Mouse (Mus musculus): Measurements from ENCODE around the gene Sh2b1.

The Sh2b1 gene

DNA sequence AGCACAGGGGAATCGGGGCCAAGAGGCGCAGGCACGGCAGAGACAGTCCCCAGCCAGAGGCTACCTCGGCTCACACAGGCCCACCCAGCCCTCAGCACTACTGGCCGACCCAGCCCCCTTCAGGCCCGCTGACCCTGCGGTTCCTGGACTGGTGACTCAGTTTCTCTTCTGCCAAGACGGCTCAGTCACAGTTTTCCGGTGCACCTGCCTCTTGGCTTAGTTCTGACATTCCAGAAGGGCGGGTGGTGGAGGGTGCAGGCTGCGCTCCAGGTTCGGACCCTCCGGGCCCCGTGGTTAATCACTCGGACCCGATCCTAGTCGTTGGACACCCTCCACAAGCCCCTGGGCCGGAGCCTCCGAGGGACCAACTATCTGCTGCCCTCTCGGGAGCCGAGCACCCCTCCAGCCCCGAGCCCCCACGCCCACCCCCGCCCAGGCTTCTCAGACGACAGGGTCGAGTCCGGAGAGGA, 703 bp downstream of the Sh2b1 start:
- DNase-seq (ENCODE audit: low spot score): no peak

GRCm38 (mm10) chr7:126473470-126474086, 1.6 kb downstream of the Sh2b1 start:
- no peak for DNase-seq (ENCODE audit: low spot score)

GRCm38 (mm10) chr7:126472713-126473112, 2.5 kb downstream of the Sh2b1 start:
- no peak for DNase-seq (ENCODE audit: low spot score)

- peak; percentile 12 for DNase-seq (ENCODE audit: low spot score)
Measured at GRCm38 (mm10) chr7:126472306-126472705, 2.9 kb downstream of the Sh2b1 start.

GRCm38 (mm10) chr7:126471853-126472252, 3.4 kb downstream of the Sh2b1 start:
- no peak for DNase-seq (ENCODE audit: low spot score)

- no peak for DNase-seq (ENCODE audit: low spot score)
Measured at GRCm38 (mm10) chr7:126471361-126471760, 3.9 kb downstream of the Sh2b1 start.

- DNase-seq (ENCODE audit: low spot score): no peak
Measured at GRCm38 (mm10) chr7:126470077-126470476, 5.1 kb downstream of the Sh2b1 start.

DNA sequence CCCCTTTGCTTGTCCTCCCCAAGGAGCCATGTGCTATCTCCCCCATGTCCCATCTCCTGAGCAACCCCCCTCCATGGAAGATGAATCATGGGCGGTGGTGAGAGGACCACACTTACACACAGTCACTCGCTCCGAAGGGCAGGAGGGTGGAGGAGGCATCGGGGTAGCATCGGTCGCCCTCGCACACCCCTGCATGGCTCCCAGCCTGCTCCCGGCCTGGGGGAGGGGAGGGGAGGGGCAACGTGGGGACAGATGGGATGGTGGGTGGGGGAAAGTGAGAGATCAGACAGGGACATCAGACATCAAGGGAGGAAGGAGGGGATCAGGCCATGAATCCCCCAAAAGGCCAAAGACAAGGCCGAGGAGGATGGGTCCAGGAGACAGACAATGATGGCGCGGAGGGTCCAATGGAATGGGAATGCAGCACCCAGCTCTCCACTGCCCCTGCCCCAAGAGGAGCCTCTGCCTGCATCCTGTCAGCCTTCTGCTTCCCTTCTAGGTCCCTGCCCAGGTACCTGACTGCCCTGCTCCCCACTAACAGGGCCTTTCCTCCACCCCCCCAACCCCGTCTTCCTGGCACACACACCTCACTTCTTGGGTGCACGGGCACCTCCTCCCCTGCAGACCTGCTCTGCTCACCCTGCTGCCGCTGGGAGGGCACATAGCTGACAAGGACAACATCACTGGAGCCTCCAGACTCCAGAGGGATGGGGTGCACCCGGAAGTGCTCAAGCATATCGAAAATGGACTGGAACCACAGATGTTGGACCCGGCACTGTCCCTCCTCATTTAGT, 7.2 kb downstream of the Sh2b1 start:
- DNase-seq (ENCODE audit: low spot score): no peak

GRCm38 (mm10) chr7:126467271-126467670, 8.0 kb downstream of the Sh2b1 start:
- peak; percentile 44 for DNase-seq (ENCODE audit: low spot score)

- DNase-seq (ENCODE audit: low spot score): no peak
Measured at GRCm38 (mm10) chr7:126466707-126467106, 8.5 kb downstream of the Sh2b1 start.

- DNase-seq (ENCODE audit: low spot score): no peak
Measured at GRCm38 (mm10) chr7:126466116-126466515, 9.1 kb downstream of the Sh2b1 start.

DNA sequence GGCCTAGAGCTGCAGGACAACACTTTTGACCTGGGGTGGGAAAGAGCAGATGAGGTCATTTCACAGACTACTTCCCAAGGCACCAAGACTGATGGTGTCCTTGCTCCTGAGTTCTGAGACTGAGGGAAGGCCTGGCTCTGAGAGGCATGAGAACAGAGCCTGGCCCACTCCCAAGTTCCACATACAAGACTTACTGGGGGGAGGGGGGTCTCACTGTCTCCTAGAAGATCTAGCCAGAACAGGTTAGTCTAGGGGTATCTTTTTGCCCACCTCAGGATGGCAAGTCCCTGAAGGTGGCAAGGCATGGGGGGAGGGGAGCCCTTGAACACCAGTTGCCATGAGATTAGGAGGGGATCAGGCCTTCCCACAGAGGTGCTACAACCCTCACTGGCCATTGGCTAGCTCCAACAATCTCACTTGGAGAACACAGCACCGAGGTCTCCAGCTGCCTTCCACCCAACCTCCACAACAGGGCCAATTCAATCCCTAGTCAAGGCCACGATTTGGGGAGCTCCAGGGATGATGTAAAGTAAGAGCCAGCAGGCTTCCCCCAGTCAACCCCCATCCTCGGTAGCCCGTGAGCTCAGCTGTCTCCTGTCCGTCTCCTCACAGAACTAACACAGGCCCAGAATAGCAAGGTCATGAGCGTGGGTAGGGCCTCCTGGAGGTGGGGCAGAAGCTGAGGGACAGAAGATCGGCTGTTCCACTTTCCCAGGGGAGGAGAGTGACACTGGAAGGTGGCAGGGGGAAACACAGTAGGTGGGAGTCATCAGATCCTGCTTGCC, 9.8 kb downstream of the Sh2b1 start:
- no peak for DNase-seq (ENCODE audit: low spot score)

DNA sequence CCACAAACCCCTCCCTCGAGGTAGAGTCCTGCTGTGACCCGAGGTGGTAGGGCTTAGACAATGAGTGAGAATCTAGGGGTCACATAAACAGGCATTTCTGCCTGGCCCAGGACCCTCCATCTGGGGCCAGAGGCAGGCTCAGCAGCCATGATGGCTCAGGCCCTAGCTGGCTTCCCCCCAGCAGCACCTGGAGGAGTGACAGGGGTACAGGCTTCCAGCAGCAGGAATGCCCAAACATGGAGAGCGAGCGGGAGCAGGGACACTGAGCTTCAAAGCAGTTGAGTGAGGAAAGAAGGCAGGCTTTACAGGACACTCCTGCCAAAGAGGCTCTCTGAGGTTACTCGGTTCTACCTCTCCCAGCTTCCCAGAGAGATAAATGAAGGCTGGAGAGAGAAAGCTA, 10.4 kb downstream of the Sh2b1 start:
- DNase-seq (ENCODE audit: low spot score): no peak

DNA sequence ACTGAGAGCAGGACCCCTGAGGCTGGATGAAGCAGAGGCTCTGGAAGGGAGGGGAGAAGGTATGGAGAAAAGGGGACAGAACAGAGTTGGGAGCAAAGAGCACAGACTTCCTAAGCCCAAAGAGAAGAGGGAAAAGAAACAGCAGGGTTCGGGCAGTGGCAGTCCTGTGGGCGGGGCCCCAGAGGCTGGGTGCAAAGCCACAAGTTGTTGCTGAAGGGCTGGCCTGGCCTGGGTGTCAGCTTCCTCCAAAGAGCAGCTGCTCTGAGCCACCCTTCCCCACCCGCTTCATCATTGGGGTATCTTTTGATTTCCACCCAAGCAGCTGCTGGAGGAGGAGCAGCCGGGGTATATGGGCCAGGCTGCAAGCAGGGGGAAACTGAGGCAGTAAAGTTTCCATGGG, 11.1 kb downstream of the Sh2b1 start:
- no peak for DNase-seq (ENCODE audit: low spot score)

- DNase-seq (ENCODE audit: low spot score): no peak
Measured at GRCm38 (mm10) chr7:126463547-126463946, 11.7 kb downstream of the Sh2b1 start.

DNA sequence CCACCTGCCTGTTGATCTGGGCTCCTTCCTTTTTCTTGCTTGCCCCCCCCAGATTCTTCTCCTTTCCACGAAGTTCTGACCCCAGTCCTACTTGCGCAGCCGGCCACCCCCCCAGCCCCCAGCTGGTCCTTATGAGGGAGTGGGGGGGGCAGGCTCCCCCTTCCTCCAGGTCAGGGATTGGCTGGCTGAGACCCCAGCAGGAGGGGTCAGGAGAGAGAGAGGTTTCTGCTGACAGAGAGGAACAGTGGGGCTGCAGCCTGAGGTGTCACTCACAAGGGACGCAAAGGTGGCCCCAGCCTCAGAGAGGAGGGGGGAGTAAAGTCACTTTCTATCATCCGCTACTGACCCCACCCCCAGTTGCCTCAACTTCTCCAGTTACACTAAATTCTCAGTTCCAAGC, 12.2 kb downstream of the Sh2b1 start, which contains the start of gene Atp2a1:
Gene Atp2a1 (minus strand): TSS at position 105 of the 400 bp plus-strand sequence.
- DNase-seq (ENCODE audit: low spot score): no peak

DNA sequence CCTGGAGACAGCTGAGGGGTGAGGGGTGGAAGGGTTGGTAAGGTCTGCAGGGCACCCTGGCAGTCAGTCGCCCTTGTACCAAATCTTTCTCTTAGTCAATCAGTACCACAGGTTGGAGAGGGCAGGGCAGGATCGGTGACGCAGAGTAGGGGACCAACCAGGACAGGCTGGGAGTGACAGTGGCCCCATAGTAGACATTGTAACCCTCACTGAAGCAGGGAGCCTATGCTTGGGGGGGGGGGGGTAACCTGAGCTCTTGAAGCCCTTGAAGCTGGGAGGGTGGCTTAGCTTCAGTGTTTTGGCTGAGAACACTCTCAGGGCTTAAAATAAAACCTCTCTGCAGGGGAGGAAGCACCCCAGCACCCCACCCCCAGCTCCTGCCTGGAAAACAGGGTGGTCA, 13.6 kb downstream of the Sh2b1 start:
- DNase-seq (ENCODE audit: low spot score): no peak

DNA sequence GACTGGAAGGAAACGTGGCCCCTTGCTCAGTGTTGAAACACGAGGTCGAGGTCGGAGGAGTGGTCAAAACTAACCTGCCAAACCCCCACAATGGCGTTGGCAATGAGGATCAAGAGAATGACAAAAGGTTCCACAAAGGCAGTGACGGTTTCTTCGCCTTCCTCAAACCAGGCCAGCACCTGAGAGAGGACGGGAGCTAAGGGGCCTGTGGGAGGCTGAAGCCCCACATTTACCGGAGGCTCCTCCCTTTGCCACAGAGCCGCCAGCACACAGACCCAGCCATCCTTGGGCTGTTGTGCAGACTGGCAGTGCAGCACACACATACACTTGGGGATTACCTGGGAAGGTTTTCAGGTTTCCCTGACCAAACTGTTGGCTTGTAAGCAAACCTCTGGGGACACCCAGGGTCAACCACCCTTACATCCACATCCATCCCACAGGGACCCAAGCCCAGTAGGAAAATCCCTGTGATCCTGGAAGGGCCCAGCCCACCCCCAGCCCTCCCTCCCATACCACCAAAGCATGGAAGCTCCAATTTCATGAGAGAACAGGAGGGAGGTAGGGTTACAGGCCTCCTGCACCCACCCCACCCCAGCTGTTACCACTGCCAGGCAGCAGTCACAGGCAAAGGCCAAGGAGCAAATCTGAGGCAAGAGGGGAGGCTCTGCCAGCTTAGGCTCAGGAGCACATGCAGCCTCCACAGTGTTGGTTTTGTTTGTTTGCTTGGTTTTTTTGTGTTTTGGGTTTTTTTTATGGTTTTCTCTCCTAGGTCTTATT, 14.4 kb downstream of the Sh2b1 start:
- DNase-seq (ENCODE audit: low spot score): no peak

DNA sequence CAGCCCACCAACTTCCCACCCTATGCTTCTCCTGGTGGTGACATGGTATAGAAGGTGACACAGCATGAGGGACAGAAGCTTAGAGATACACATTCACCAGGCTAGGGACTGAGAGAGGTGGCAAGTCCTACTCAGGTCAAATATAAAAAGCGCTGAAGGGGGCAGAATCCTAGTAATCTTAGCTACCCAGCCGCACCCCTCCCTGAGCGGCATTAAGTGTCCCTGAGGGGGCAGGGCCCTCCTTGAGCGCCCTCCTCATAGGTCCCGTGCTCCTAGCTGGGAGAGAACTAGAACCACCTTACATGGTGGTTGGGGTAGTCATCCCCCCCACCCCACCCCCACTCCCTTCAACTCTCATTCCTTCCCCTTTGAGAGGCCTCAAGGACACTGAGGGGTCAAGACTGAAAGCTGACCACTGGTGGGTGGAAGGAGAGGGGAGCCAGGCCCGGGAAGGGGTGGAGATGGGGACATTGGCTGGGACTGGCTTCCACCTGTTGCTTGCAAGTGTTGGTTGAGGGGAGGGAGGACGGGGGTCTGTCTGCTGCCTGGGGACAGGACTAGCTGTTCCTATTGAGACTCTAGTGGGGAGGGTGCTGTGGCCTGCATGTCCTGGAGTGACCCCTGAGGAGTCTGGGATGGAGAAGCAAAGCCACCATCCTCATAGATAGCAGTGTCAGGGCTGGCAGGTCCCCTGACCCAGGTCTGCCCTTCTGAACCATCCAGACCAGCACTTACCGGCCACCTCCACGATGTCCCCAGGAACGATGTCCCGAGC, 16.2 kb downstream of the Sh2b1 start:
- DNase-seq (ENCODE audit: low spot score): no peak

DNA sequence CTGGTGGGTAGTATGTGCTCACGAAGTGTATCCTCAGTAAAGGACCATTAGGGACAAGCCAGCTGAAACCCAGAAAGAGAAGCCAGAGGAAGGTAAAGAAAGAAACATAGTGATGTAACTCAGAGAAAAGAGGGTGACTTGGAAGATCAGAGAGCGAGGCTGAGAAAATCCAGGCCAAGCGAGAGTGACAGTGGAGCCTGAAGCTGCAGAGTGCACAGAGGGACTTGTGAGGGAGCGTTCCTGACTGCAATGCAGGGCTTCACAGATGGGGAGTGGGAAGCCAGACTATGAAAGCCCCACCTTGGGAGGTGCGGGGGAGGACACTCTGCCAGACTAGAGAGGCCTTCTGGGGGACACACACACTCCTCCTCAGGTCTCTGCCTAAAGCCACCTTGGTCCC, 17.0 kb downstream of the Sh2b1 start:
- no peak for DNase-seq (ENCODE audit: low spot score)
